Comparison of ENCODE assay signal across 7 mouse cellular contexts in the genomic region with DNA sequence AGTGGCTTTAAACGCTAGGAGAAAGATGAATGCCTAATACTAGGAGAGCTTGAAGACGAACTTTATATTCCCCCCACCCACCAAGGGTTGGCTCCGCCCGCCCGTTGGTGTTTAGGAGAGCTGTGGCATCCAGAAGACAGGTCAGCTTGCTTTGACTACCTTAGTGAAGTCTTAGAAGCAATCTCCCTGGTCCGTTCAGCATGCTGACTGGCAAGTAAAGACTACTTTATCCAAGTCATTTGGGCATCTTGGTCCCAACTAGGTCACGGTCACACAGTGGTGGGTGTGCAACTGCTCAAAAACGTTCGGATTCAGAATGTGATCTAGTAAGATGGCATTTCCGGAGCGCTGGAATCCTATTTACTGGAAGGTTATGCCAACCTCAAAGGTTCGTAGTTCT. TPM values are rescaled to one million over a fixed set of nuclear protein-coding genes. Genes with fewer than 3 reads are reported as not detected.
DNase-seq lines count a peak whose midpoint lies in the region; ATAC-seq and TF ChIP-seq lines count a peak whose summit lies in the region.

A gene (minus strand): TSS at position 273 of the 400 bp plus-strand sequence.

- H3K27me3 ChIP-seq in MEL (ENCODE audit: control insufficient read depth in 1 of 2, insufficient read depth in 2 of 2, low read length in 2 of 2): peaks cover 0 to 1% of the 10 kb centered on the region in 2 experiments; a peak in 2 of 4 replicates
- no peaks in the 10 kb centered on the region; the same call in 1 of the 2 replicates for H3K27me3 ChIP-seq in forebrain, embryonic 10.5 days (ENCODE audit: poor library complexity, severe bottlenecking)
- no peaks in the 10 kb centered on the region for H3K27me3 ChIP-seq in lung, embryonic 14.5 days (ENCODE audit: insufficient read depth, low read length)

- H3K4me1 ChIP-seq in MEL (ENCODE audit: control insufficient read depth in 1 of 2, insufficient read depth in 2 of 2, low read length in 2 of 2): peaks cover 0 to 16% of the 10 kb centered on the region in 2 experiments; a peak in 1 of 4 replicates
- peaks cover 51% of the 10 kb centered on the region for H3K4me1 ChIP-seq in forebrain, embryonic 10.5 days
- peaks cover 19% of the 10 kb centered on the region; the same call in 1 of the 2 replicates for H3K4me1 ChIP-seq in lung, embryonic 14.5 days (ENCODE audit: insufficient read depth)

- H3K36me3 ChIP-seq in MEL (ENCODE audit: control insufficient read depth in 1 of 2, insufficient read depth in 2 of 2, low read length in 2 of 2): peaks cover 0 to 9% of the 10 kb centered on the region in 2 experiments; a peak in 2 of 4 replicates
- H3K36me3 ChIP-seq in forebrain, embryonic 10.5 days (replicated peaks): peaks cover 12% of the 10 kb centered on the region
- H3K36me3 ChIP-seq in lung, embryonic 14.5 days (ENCODE audit: insufficient read depth): peaks cover 4% of the 10 kb centered on the region; the same call in 1 of the 2 replicates

- H3K4me2 ChIP-seq in lung, embryonic 14.5 days: peak within 1 kb of the TSS; percentile 88

- WGBS in forebrain, embryonic 10.5 days: 19% methylated on average over 12 of the region's 12 CpGs
- WGBS in lung, embryonic 14.5 days: 8% methylated on average over 12 of the region's 12 CpGs

- peak within 1 kb of the TSS; percentile 38 for H3K27ac ChIP-seq in MEL (ENCODE audit: control insufficient read depth, low read depth, low read length)
- peak within 1 kb of the TSS; percentile 98 for H3K27ac ChIP-seq in forebrain, embryonic 10.5 days
- peak within 1 kb of the TSS; percentile 97 for H3K27ac ChIP-seq in lung, embryonic 14.5 days (ENCODE audit: low read depth)

- peak within 1 kb of the TSS; percentile 89 for H3K9ac ChIP-seq in MEL (ENCODE audit: control insufficient read depth, low read depth, low read length, poor library complexity, severe bottlenecking)
- H3K9ac ChIP-seq in lung, embryonic 14.5 days: peak within 1 kb of the TSS; percentile 95

- peaks cover 47% of the 10 kb centered on the region for H3K79me2 ChIP-seq in MEL (ENCODE audit: control insufficient read depth, insufficient read depth, low read length, poor library complexity)

- DNase-seq in MEL (ENCODE audit: low read depth, low spot score): peak; percentile 62
- DNase-seq in adrenal gland, postnatal 36 days: peak; percentile 37 to 57
- peak; percentile 29 for DNase-seq in forebrain, embryonic 10.5 days (ENCODE audit: extremely low spot score, low spot score)
- peak; percentile 45 to 53 for DNase-seq in heart, postnatal 10 days
- DNase-seq in kidney, postnatal 36 days: peak; percentile 28 to 49
- peak; percentile 64 for DNase-seq in lung, embryonic 14.5 days
- DNase-seq in retina, embryonic 14.5 days (ENCODE audit: low spot score): peak; percentile 54

- TF ChIP-seq EP300 in MEL (IDR thresholded peaks at IDR 0.05; ENCODE audit: low read depth in 1 of 2, low read length in 2 of 2): no peak

- 0 out of 2 replicates have a peak, but pooled peaks have one; percentile 9 for ATAC-seq in lung, embryonic 14.5 days (ENCODE audit: insufficient read depth)

- intact Hi-C loops in heart, postnatal 10 days (cut with DNase I): loop anchor here (2.0 to 10.0 kb wide), 3 partner anchors 46 to 226 kb away; a partner anchor contains a TSS

- H3K9me3 ChIP-seq in MEL (replicated peaks; ENCODE audit: insufficient read depth, low read length): no peaks in the 10 kb centered on the region
- no peaks in the 10 kb centered on the region for H3K9me3 ChIP-seq in forebrain, embryonic 10.5 days
- no peaks in the 10 kb centered on the region for H3K9me3 ChIP-seq in lung, embryonic 14.5 days (ENCODE audit: low read depth, low read length)

- no peak for TF ChIP-seq POLR2A in MEL (IDR thresholded peaks at IDR 0.05; ENCODE audit: control insufficient read depth in 1 of 2, insufficient read depth in 1 of 2, low read depth in 1 of 2, low read length in 2 of 2, poor library complexity in 1 of 2)

- TF ChIP-seq CTCF in MEL (IDR thresholded peaks at IDR 0.05 in 2 of 3, conservative IDR thresholded peaks at IDR 0.05 in 1 of 3; ENCODE audit: control insufficient read depth in 1 of 3, insufficient read depth in 1 of 3, low read depth in 2 of 3, low read length in 3 of 3, poor library complexity in 1 of 3, severe bottlenecking in 1 of 3): no peak
- TF ChIP-seq CTCF in lung, embryonic 14.5 days (IDR thresholded peaks at IDR 0.05; ENCODE audit: low read depth): no peak

- TF ChIP-seq RAD21 in MEL (IDR thresholded peaks at IDR 0.05; ENCODE audit: low read depth, low read length): no peak

- peak within 1 kb of the TSS; percentile 88 to 90 for H3K4me3 ChIP-seq in MEL (ENCODE audit: control insufficient read depth in 1 of 2, insufficient read depth in 1 of 2, low read depth in 2 of 2, low read length in 2 of 2)
- peak within 1 kb of the TSS; percentile 92 for H3K4me3 ChIP-seq in forebrain, embryonic 10.5 days
- peak within 1 kb of the TSS; percentile 87 for H3K4me3 ChIP-seq in lung, embryonic 14.5 days (ENCODE audit: low read depth, low read length)

TF ChIP-seq in MEL, 35 proteins besides CTCF, POLR2A, EP300 and RAD21:
- no peak for TF ChIP-seq MEF2A (IDR thresholded peaks at IDR 0.05; ENCODE audit: extremely low read depth, insufficient replicate concordance, low read depth, low read length, poor library complexity, severe bottlenecking)
- TF ChIP-seq POLR2AphosphoS5 (IDR thresholded peaks at IDR 0.05; ENCODE audit: borderline replicate concordance, low read depth, low read length): no peak
- TF ChIP-seq SIN3A (IDR thresholded peaks at IDR 0.05; ENCODE audit: low read length): no peak
- TF ChIP-seq JUND (IDR thresholded peaks at IDR 0.05; ENCODE audit: low read depth, low read length): no peak
- no peak for TF ChIP-seq MAFK (IDR thresholded peaks at IDR 0.05; ENCODE audit: borderline replicate concordance, low read depth, low read length)
- no peak for TF ChIP-seq RCOR1 (IDR thresholded peaks at IDR 0.05; ENCODE audit: low read depth, low read length)
- no peak for TF ChIP-seq ZNF384 (IDR thresholded peaks at IDR 0.05; ENCODE audit: low read depth, low read length)

RNA-seq across cellular contexts. Expression of the gene that starts here (rescaled TPM):
- 18.6 and 29.2 TPM in 2 replicates for total RNA-seq in MEL (2012; rRNA removed)
- polyA plus RNA-seq in MEL (2012; ENCODE audit: insufficient read depth in 1 of 2, insufficient read length in 2 of 2, low read depth in 1 of 2, low replicate concordance in 2 of 2, missing spikeins in 1 of 2): 10 to 100 TPM; 54.4 to 56.3 TPM
- total RNA-seq in adrenal gland, postnatal 36 days (2021): 10 to 100 TPM; 62.9 to 68.2 TPM
- polyA plus RNA-seq in forebrain, embryonic 10.5 days (2016; fragmentation: Nextera tagmentation; extraction: Ambion mirVana): 36.1 and 36.6 TPM in 2 replicates
- total RNA-seq in heart, postnatal 10 days (2021): 10 to 100 TPM; 33.7 to 38.4 TPM
- 38.6 and 46.3 TPM in 2 replicates for polyA plus RNA-seq in lung, embryonic 14.5 days (2014; fragmentation: Nextera tagmentation; extraction: Ambion mirVana)

Comparison
In these comparisons a context has a peak if more than half of its experiments do, and no peak if none do; other contexts are left out.
1. Peak in every context shown above with its lines: DNase-seq, ATAC-seq, H3K4me3 ChIP-seq and H3K27ac ChIP-seq.
2. H3K27ac ChIP-seq: peak in every context shown above with its lines; median percentile 98 in forebrain, embryonic 10.5 days; 97 in lung, embryonic 14.5 days; 38 in MEL.